Mouse (Mus musculus) midbrain, postnatal 0 days (tissue): ENCODE data around the gene Ppfibp1. TPM values are rescaled to one million over a fixed set of nuclear protein-coding genes. Genes with fewer than 3 reads are reported as not detected.

Experiments used
- ATAC-seq: fragments of 200-750 bp; cut with Nextera tagmentation; 2 replicates; pipeline ENCODE4 v1.8.0; 2017; ENCODE audit warnings: moderate number of reproducible peaks, mild to moderate bottlenecking, moderate TSS enrichment, moderate library complexity; ENCODE audit not compliant: low FRiP score
- DNase-seq: peaks from one replicate; pipeline ENCODE4 v3.0.0-alpha.2; 2015; ENCODE audit warnings: low spot score
- H3K27ac ChIP-seq: fragments of 300-500 bp; sonication (generic); 2 replicates; pipeline ENCODE4 v1.5.1; 2014; ENCODE audit warnings: low read depth, mild to moderate bottlenecking, low read length, mixed read lengths
- H3K27me3 ChIP-seq: fragments of 300-500 bp; sonication (generic); 2 replicates; pipeline ENCODE4 v1.6.1; 2014; ENCODE audit warnings: low read length, control low read depth, mixed read lengths; ENCODE audit not compliant: insufficient read depth
- H3K36me3 ChIP-seq: fragments of 300-500 bp; sonication (generic); 2 replicates; pipeline ENCODE4 v1.6.1; 2014; ENCODE audit warnings: low read length, control low read depth, mixed read lengths; ENCODE audit not compliant: insufficient read depth
- H3K4me1 ChIP-seq: fragments of 300-500 bp; sonication (generic); 2 replicates; pipeline ENCODE4 v1.6.1; 2014; ENCODE audit warnings: mild to moderate bottlenecking, control low read depth, antibody characterized with exemption, low read length, mixed read lengths; ENCODE audit not compliant: insufficient read depth
- H3K4me2 ChIP-seq: fragments of 300-500 bp; sonication (generic); 2 replicates; pipeline ENCODE4 v1.6.1; 2014; ENCODE audit warnings: low read depth, mild to moderate bottlenecking, low read length, mixed read lengths; ENCODE audit not compliant: poor library complexity, severe bottlenecking
- H3K4me3 ChIP-seq: fragments of 300-500 bp; sonication (generic); 2 replicates; pipeline ENCODE4 v1.5.1; 2014; ENCODE audit warnings: low read depth, mild to moderate bottlenecking, low read length, moderate library complexity
- H3K9ac ChIP-seq: fragments of 300-500 bp; sonication (generic); replicated peaks from 2 replicates; pipeline ENCODE4 v1.6.1; 2014; ENCODE audit warnings: mild to moderate bottlenecking, low read length, moderate library complexity, mixed read lengths; ENCODE audit not compliant: poor library complexity, severe bottlenecking
- H3K9me3 ChIP-seq: fragments of 300-500 bp; sonication (generic); 2 replicates; pipeline ENCODE4 v1.6.1; 2016; ENCODE audit warnings: low read length, control low read depth
- CTCF ChIP-seq: IDR thresholded peaks from 2 replicates; pipeline ENCODE4 v1.5.1; 2016; ENCODE audit warnings: antibody characterized with exemption, mild to moderate bottlenecking
- WGBS: fragments of 180-500 bp; shearing (Covaris S2); extraction: QIAGEN DNeasy Blood & Tissue Kit; methylation state at CpG from one replicate; pipeline ENCODE4 v1.1.7; 2014; 5-methylcytosine and 5-hydroxymethylcytosine counted together
- polyA plus RNA-seq: library from polyadenylated mRNA; unstranded; fragments of >200 nt; fragmentation: Nextera tagmentation; extraction: Ambion mirVana; gene quantifications from 2 replicates; pipeline ENCODE4 v1.2.1, GENCODE M21; 2015
- total RNA-seq: library from RNA; depleted of rRNA; stranded (reverse); fragments of >200 nt; gene quantifications from 2 replicates; pipeline ENCODE4 v1.2.3, GENCODE M21; 2014

Ppfibp1 gene
- total and polyA plus RNA-seq, 2 experiments from 2014 or later, result 23.7 to 25.4 TPM

DNA sequence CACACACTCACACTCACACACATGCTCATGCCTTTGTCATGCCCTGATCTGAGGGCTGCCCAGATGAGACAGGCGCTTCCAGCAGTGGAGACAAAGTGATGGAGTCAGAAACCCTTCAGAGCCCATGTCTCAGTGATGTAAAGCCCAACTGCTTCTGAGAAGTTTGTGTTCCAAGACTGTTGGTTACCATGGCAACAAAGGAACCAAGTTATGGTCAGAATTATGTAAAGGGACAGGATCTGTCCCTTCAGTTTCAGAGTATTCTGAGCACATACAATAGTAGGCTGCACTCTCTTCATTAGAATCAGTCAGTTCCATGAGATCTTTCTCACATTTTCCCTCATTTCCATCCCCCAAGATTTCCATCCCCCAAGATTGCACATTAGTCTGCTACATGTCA, 66.0 kb downstream of the Ppfibp1 start, which contains the start of gene 1700034J05Rik:
TSS of gene 1700034J05Rik (minus strand) at position 165 of the 400 bp plus-strand sequence.
- H3K27me3 ChIP-seq, result no peaks in the 10 kb centered on the region
- no peak for TF ChIP-seq CTCF
- no peak within 1 kb of the TSS for H3K4me2 ChIP-seq
- peak; percentile 58; the same call in 1 of the 2 replicates for ATAC-seq
- peaks cover 14% of the 10 kb centered on the region; the same call in 1 of the 2 replicates for H3K4me1 ChIP-seq
- H3K9me3 ChIP-seq, result no peaks in the 10 kb centered on the region
- WGBS, result 82% methylated on average over 1 of the region's 1 CpGs
- H3K27ac ChIP-seq, result no peak within 1 kb of the TSS
- H3K9ac ChIP-seq, result no peak within 1 kb of the TSS
- DNase-seq, result peak; percentile 66
- no peaks in the 10 kb centered on the region for H3K36me3 ChIP-seq
- H3K4me3 ChIP-seq, result no peak within 1 kb of the TSS

DNA sequence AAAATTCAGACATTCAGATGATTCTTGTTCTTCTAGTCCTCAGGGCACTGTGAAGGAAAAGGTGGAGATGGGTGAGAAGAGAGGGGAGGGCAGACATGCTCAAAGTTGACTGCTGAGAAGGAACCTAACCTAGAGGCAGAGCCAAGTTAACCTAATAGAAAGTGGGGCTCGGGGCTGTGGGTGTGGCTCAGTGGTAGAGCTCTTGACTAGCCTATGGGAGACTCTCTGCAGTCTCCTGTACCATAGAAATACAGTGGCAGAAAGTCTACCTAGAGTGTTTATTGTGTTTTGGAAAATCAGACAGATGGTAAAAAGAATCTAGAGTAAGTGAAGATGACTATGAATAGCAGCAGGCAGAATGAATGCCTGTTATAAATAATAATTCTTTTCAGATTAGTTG, 67.2 kb downstream of the Ppfibp1 start:
- Histone ChIP-seq H3K36me3 (no peaks in the 10 kb centered on the region), H3K4me1 (peaks cover 11% of the 10 kb centered on the region; the same call in 1 of the 2 replicates), H3K27ac (no peak overlapping the region), H3K27me3 (no peaks in the 10 kb centered on the region), H3K9me3 (no peaks in the 10 kb centered on the region), H3K4me3 (no peak overlapping the region), H3K4me2 (no peak overlapping the region), H3K9ac (no peak overlapping the region)
- TF ChIP-seq CTCF, result no peak
- DNase-seq (no peak), ATAC-seq (no peak)
- WGBS, result 86% methylated on average over 1 of the region's 1 CpGs

DNA sequence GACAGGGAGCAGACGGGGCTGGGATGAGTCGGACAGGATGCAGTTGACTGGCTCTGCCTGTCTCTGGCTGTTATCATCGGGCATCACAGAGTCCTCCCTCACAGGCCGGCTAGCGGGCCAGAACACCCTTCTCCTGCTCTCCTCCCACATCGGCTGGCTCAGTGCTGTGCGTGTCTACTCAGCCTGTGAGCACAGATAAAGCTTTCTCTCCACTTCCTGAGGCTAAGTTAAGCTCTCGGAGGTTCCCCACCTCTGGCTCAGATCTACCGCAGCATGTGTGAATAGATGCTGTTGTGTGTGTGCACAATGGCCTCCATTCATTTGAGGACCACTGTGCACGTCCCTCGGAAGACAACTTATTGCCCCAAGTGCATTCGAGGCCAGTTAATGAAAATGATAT, 67.6 kb downstream of the Ppfibp1 start:
- H3K4me1 ChIP-seq, result peaks cover 12% of the 10 kb centered on the region; the same call in 1 of the 2 replicates
- no peak for TF ChIP-seq CTCF
- ATAC-seq (no peak), DNase-seq (peak; percentile 15)
- H3K9ac ChIP-seq, result no peak overlapping the region
- no peaks in the 10 kb centered on the region for H3K9me3 ChIP-seq
- no peak overlapping the region for H3K27ac ChIP-seq
- WGBS, result 19% methylated on average over 12 of the region's 12 CpGs
- no peaks in the 10 kb centered on the region for H3K36me3 ChIP-seq
- no peaks in the 10 kb centered on the region for H3K27me3 ChIP-seq
- H3K4me3 ChIP-seq, result no peak overlapping the region
- H3K4me2 ChIP-seq, result no peak overlapping the region

DNA sequence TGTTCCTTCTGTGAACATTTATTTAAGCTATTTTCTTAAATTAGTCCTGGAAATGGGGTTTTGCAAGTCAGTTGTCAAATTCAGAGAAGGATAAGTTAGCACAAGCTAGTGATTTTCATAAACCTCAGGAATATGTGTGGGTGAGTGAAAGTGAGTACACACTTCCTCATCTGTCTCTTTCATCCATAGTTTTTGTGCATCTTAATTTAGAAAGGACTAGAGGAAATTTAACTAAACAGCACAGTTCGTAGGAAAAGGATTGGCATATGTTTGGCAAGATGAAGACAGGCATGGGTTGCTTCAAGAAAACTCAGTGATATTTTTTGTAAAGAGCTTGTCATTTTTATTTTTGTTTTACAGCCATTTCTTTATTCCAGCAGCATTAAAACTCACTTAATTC, 68.7 kb downstream of the Ppfibp1 start:
- no peak overlapping the region for H3K4me3 ChIP-seq
- H3K4me1 ChIP-seq, result peaks cover 15% of the 10 kb centered on the region; the same call in 1 of the 2 replicates
- H3K27me3 ChIP-seq, result no peaks in the 10 kb centered on the region
- no peak overlapping the region for H3K4me2 ChIP-seq
- H3K36me3 ChIP-seq, result no peaks in the 10 kb centered on the region
- ATAC-seq (no peak), DNase-seq (no peak)
- no peak overlapping the region for H3K9ac ChIP-seq
- 79% methylated on average over 1 of the region's 1 CpGs for WGBS
- H3K9me3 ChIP-seq, result no peaks in the 10 kb centered on the region
- no peak overlapping the region for H3K27ac ChIP-seq
- TF ChIP-seq CTCF, result no peak

DNA sequence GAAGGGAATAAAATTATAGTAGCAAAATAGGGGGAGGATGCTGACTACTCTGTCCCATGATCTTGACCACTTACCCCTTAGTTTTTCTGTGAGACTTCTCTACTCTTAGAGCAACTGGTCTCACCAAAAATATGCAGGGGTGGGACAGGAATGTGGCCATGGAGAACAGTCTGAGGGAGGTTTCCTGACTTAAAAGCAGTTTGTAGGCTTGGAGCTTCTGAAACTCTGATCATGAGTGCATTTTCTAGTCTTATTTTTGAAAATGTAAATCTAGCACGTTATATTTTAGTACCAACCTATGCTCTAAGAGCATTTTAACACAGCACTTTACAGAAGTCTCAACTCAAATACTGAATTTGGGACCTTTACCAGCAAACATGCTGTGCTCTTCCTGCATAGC, 70.4 kb downstream of the Ppfibp1 start:
- ATAC-seq (no peak), DNase-seq (no peak)
- H3K27ac ChIP-seq, result no peak overlapping the region
- peaks cover 15% of the 10 kb centered on the region; the same call in 1 of the 2 replicates for H3K4me1 ChIP-seq
- H3K36me3 ChIP-seq, result no peaks in the 10 kb centered on the region
- TF ChIP-seq CTCF, result no peak
- no peaks in the 10 kb centered on the region for H3K9me3 ChIP-seq
- H3K4me2 ChIP-seq, result no peak overlapping the region
- 69% methylated on average over 1 of the region's 1 CpGs for WGBS
- no peaks in the 10 kb centered on the region for H3K27me3 ChIP-seq
- no peak overlapping the region for H3K9ac ChIP-seq
- H3K4me3 ChIP-seq, result no peak overlapping the region

DNA sequence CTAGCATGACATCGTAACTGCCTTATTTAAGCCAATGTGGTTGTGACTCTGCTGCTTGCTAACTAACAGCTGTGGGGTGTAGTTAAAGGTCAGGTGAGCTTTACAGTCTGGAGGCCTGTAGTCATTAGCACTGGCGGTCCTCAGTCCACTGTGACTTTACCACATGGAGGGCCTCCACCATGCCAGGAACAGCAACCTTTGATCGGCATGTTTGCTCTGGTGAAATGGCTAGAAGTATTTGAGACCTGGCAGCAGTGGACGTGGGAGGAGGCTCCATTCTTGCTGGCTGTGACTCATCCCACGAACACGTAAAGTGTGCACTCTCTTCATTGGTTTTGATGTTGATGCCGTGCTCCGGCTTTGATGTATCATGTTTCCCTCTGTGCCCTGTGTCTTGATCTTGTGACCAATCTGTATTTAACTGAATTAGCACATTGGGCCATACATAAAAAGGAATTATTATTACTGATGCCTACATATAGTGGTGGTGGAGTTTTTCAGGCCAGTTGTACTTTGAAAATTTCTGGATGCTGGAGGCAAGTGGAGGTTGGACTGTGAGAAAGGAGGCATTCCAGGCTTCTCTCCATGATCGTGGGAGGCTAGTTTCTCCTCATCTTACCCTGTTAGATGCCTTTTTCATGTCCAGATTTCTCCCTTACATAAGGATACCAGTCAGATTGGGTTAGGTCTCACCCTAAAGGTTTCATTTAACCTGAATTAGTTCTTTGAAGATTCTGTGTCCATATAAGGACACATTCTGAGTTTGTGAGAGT, 71.8 kb downstream of the Ppfibp1 start:
- ATAC-seq (no peak), DNase-seq (no peak)
- H3K4me3 ChIP-seq, result no peak overlapping the region
- no peak overlapping the region for H3K4me2 ChIP-seq
- TF ChIP-seq CTCF, result no peak
- no peak overlapping the region for H3K27ac ChIP-seq
- 88% methylated on average over 9 of the region's 9 CpGs for WGBS
- no peaks in the 10 kb centered on the region for H3K27me3 ChIP-seq
- no peaks in the 10 kb centered on the region for H3K36me3 ChIP-seq
- H3K9ac ChIP-seq, result no peak overlapping the region
- peaks cover 9% of the 10 kb centered on the region; the same call in 1 of the 2 replicates for H3K4me1 ChIP-seq
- no peaks in the 10 kb centered on the region for H3K9me3 ChIP-seq
